ENCODE assay signal across 20 mouse cellular contexts in the genomic region with DNA sequence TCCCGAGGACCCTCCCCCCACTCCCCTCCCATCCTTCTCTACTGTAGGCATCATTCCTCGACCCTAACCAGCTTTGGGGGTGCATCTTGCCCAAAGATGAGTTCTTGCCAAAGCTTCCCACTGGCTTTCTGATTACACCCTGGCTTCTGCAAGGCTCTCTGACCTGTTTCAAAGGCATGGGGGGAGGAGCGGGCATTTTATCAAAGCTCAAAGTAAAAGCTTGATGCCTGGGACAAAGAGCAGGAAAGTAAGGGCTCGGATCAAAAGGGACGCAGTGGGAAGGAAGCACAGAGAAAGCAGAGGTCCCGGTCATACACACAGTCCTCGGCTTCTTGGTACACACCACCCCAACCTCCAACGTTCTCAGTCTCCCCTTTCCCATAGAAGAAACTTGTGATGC. TPM values are rescaled to one million over a fixed set of nuclear protein-coding genes. Genes with fewer than 3 reads are reported as not detected.
DNase-seq lines count a peak whose midpoint lies in the region; ATAC-seq lines count a peak whose summit lies in the region.
"Had no signal": no experiment of that assay in that cellular context is flagged by ENCODE, and none has a peak within 500 bp of the region (broad histone marks: within the 10 kb centered on the region; RNA-seq: fewer than 3 reads in every experiment).

No protein-coding gene starts in this region.

- H3K36me3 ChIP-seq in heart, embryonic 10.5 days: no peaks in the 10 kb centered on the region
- H3K36me3 ChIP-seq in liver, embryonic 11.5 days (ENCODE audit: control insufficient read depth, insufficient read depth, low read length): no peaks in the 10 kb centered on the region
- no peaks in the 10 kb centered on the region for H3K36me3 ChIP-seq in embryonic facial prominence, embryonic 10.5 days (replicated peaks)
- H3K36me3 ChIP-seq: embryonic facial prominence, embryonic 12.5 days; heart, embryonic 12.5 days; hindbrain, embryonic 15.5 days had no signal

- no peaks in the 10 kb centered on the region for H3K9me3 ChIP-seq in heart, embryonic 10.5 days
- no peaks in the 10 kb centered on the region for H3K9me3 ChIP-seq in liver, embryonic 11.5 days (ENCODE audit: control insufficient read depth, low read length)
- no peaks in the 10 kb centered on the region for H3K9me3 ChIP-seq in embryonic facial prominence, embryonic 10.5 days
- H3K9me3 ChIP-seq: embryonic facial prominence, embryonic 12.5 days; forebrain, embryonic 13.5 days; heart, embryonic 12.5 days; hindbrain, embryonic 15.5 days had no signal

- H3K27ac ChIP-seq in heart, embryonic 10.5 days: peak overlapping the region; percentile 49
- no peak overlapping the region for H3K27ac ChIP-seq in liver, embryonic 11.5 days (ENCODE audit: low read depth, low read length)
- H3K27ac ChIP-seq in embryonic facial prominence, embryonic 10.5 days (replicated peaks): no peak overlapping the region
- H3K27ac ChIP-seq: embryonic facial prominence, embryonic 12.5 days; forebrain, embryonic 13.5 days; heart, adult 2 months; hindbrain, embryonic 15.5 days had no signal

- H3K4me3 ChIP-seq in heart, embryonic 10.5 days: no peak overlapping the region
- H3K4me3 ChIP-seq in liver, embryonic 11.5 days (ENCODE audit: low read depth, low read length): no peak overlapping the region
- no peak overlapping the region for H3K4me3 ChIP-seq in embryonic facial prominence, embryonic 10.5 days
- H3K4me3 ChIP-seq: embryonic facial prominence, embryonic 12.5 days; forebrain, embryonic 13.5 days; heart, adult 2 months; heart, embryonic 12.5 days; hindbrain, embryonic 15.5 days had no signal

- no peak overlapping the region for H3K9ac ChIP-seq in liver, embryonic 11.5 days (ENCODE audit: low read depth, low read length)
- H3K9ac ChIP-seq: embryonic facial prominence, embryonic 12.5 days; forebrain, embryonic 13.5 days; heart, embryonic 12.5 days; hindbrain, embryonic 15.5 days had no signal

- ATAC-seq in liver, embryonic 11.5 days (replicated peaks; ENCODE audit: low FRiP score): no peak
- ATAC-seq: forebrain, embryonic 13.5 days had no signal

- no peaks in the 10 kb centered on the region for H3K27me3 ChIP-seq in heart, embryonic 10.5 days (ENCODE audit: insufficient read depth, poor library complexity, severe bottlenecking)
- no peaks in the 10 kb centered on the region for H3K27me3 ChIP-seq in liver, embryonic 11.5 days (replicated peaks; ENCODE audit: control insufficient read depth, insufficient read depth, low read length)
- no peaks in the 10 kb centered on the region for H3K27me3 ChIP-seq in embryonic facial prominence, embryonic 10.5 days (replicated peaks; ENCODE audit: low read depth, poor library complexity, severe bottlenecking)
- H3K27me3 ChIP-seq: embryonic facial prominence, embryonic 12.5 days; forebrain, embryonic 13.5 days; heart, embryonic 12.5 days; hindbrain, embryonic 15.5 days had no signal

- WGBS in heart, embryonic 10.5 days: 52% methylated on average over 8 of the region's 8 CpGs
- WGBS in liver, embryonic 11.5 days: 63% methylated on average over 8 of the region's 8 CpGs
- 62% methylated on average over 8 of the region's 8 CpGs for WGBS in embryonic facial prominence, embryonic 10.5 days

- H3K4me1 ChIP-seq in heart, embryonic 10.5 days: peaks cover 51% of the 10 kb centered on the region
- H3K4me1 ChIP-seq in liver, embryonic 11.5 days (replicated peaks; ENCODE audit: control insufficient read depth, insufficient read depth, low read length): peaks cover 11% of the 10 kb centered on the region
- H3K4me1 ChIP-seq in embryonic facial prominence, embryonic 10.5 days: peaks cover 9% of the 10 kb centered on the region; the same call in 1 of the 2 replicates
- H3K4me1 ChIP-seq: embryonic facial prominence, embryonic 12.5 days had no signal

- no peak overlapping the region for H3K4me2 ChIP-seq in liver, embryonic 11.5 days
- H3K4me2 ChIP-seq: embryonic facial prominence, embryonic 12.5 days; forebrain, embryonic 13.5 days; heart, embryonic 12.5 days; hindbrain, embryonic 15.5 days had no signal

- DNase-seq in adrenal gland, postnatal 14 days: peak; percentile 33
- no peak for DNase-seq in adrenal gland, postnatal 10 days
- peak; percentile 50 for DNase-seq in heart, embryonic 10.5 days (ENCODE audit: low spot score)
- no peak for DNase-seq in heart, adult 18-20 months
- peak; percentile 18 for DNase-seq in liver, embryonic 11.5 days (ENCODE audit: low spot score)
- no peak for DNase-seq in liver
- peak; percentile 4 for DNase-seq in embryonic facial prominence, embryonic 10.5 days (ENCODE audit: low spot score)
- DNase-seq in thymus, postnatal 0 days (ENCODE audit: low spot score): no peak
- DNase-seq: adrenal gland, postnatal 36 days; cerebellum, adult 11 months; cerebellum, adult 8-10 months; cerebellum, postnatal 14 days; embryo, embryonic 11 days; gastrocnemius, postnatal 36 days; heart, adult 2 months; heart, postnatal 36 days had no signal

RNA-seq across cellular contexts. Expression of a gene that starts 14.7 kb away (rescaled TPM):
- 80.2 and 97.3 TPM in 2 replicates for total RNA-seq in adrenal gland, postnatal 14 days (2021)
- total RNA-seq in adrenal gland, postnatal 10 days (2021): 10 to 100 TPM; 76.4 to 81.0 TPM
- 373 and 457 TPM in 2 replicates for polyA plus RNA-seq in heart, embryonic 10.5 days (2016; fragmentation: Nextera tagmentation; extraction: Ambion mirVana)
- total RNA-seq in heart, adult 18-20 months (2021): 10 to 100 TPM; 61.0 to 86.5 TPM
- 400 and 410 TPM in 2 replicates for polyA plus RNA-seq in liver, embryonic 11.5 days (2014; fragmentation: Nextera tagmentation; extraction: Ambion mirVana)
- polyA plus RNA-seq in embryonic facial prominence, embryonic 10.5 days (2016; fragmentation: Nextera tagmentation; extraction: Ambion mirVana): 567 and 585 TPM in 2 replicates
- 267 and 304 TPM in 2 replicates for polyA plus RNA-seq in thymus, postnatal 0 days (2015; fragmentation: Nextera tagmentation; extraction: Ambion mirVana)

RNA-seq across cellular contexts. Expression of a gene that starts 26.1 kb away (rescaled TPM):
- 38.2 and 43.8 TPM in 2 replicates for total RNA-seq in adrenal gland, postnatal 14 days (2021)
- 10 to 100 TPM; 29.6 to 39.0 TPM for total RNA-seq in adrenal gland, postnatal 10 days (2021)
- 47.0 and 64.8 TPM in 2 replicates for polyA plus RNA-seq in heart, embryonic 10.5 days (2016; fragmentation: Nextera tagmentation; extraction: Ambion mirVana)
- 10 to 100 TPM; 20.2 to 22.6 TPM for total RNA-seq in heart, adult 18-20 months (2021)
- polyA plus RNA-seq in liver, embryonic 11.5 days (2014; fragmentation: Nextera tagmentation; extraction: Ambion mirVana): 80.6 and 82.5 TPM in 2 replicates
- 73.1 and 79.1 TPM in 2 replicates for polyA plus RNA-seq in embryonic facial prominence, embryonic 10.5 days (2016; fragmentation: Nextera tagmentation; extraction: Ambion mirVana)
- polyA plus RNA-seq in thymus, postnatal 0 days (2015; fragmentation: Nextera tagmentation; extraction: Ambion mirVana): 67.0 and 72.5 TPM in 2 replicates

RNA-seq across cellular contexts. Expression of a gene that starts 45.2 kb away (rescaled TPM):
- total RNA-seq in adrenal gland, postnatal 14 days (2021): 8.5 and 11.8 TPM in 2 replicates
- total RNA-seq in adrenal gland, postnatal 10 days (2021): 10 to 100 TPM in 1 of 2 experiments, 1 to 10 TPM in 1; 6.2 to 11.0 TPM
- polyA plus RNA-seq in heart, embryonic 10.5 days (2016; fragmentation: Nextera tagmentation; extraction: Ambion mirVana): 11.9 and 15.9 TPM in 2 replicates
- total RNA-seq in heart, adult 18-20 months (2021): 1 to 10 TPM; 3.3 to 4.2 TPM
- polyA plus RNA-seq in liver, embryonic 11.5 days (2014; fragmentation: Nextera tagmentation; extraction: Ambion mirVana): 6.7 TPM in 2 replicates
- polyA plus RNA-seq in embryonic facial prominence, embryonic 10.5 days (2016; fragmentation: Nextera tagmentation; extraction: Ambion mirVana): 6.9 and 7.8 TPM in 2 replicates
- 33.2 and 34.4 TPM in 2 replicates for polyA plus RNA-seq in thymus, postnatal 0 days (2015; fragmentation: Nextera tagmentation; extraction: Ambion mirVana)

Comparison
In these comparisons a context has a peak if more than half of its experiments do, and no peak if none do; other contexts are left out.
1. DNase-seq: peak in adrenal gland, postnatal 14 days (single experiment), heart, embryonic 10.5 days (single experiment), liver, embryonic 11.5 days (single experiment) and embryonic facial prominence, embryonic 10.5 days (single experiment); none in adrenal gland, postnatal 10 days (single experiment), heart, adult 18-20 months (0 of 2), liver (single experiment) and thymus, postnatal 0 days (single experiment).